Mouse (Mus musculus): Measurements from ENCODE around the gene Cox19.

- TF ChIP-seq TAL1 (IDR thresholded peaks at IDR 0.05; ENCODE audit: low read length) (no peak), GATA1 (IDR thresholded peaks at IDR 0.05; ENCODE audit: low read length) (no peak)
Measured at GRCm38 (mm10) chr5:139373126-139373525, 21.9 kb upstream of the Cox19 start.
